Mouse (Mus musculus) neural tube, embryonic 14.5 days (tissue): ENCODE data around the gene Cpt1b. TPM values are rescaled to one million over a fixed set of nuclear protein-coding genes. Genes with fewer than 3 reads are reported as not detected.
A peak's percentile ranks its signal among the peaks of the same experiment; 100 is the strongest.

ENCODE experiments used
- ATAC-seq: fragments of 200-750 bp; cut with Nextera tagmentation; 2 replicates; pipeline ENCODE4 v1.8.0; 2017; ENCODE audit warnings: low read depth, mild to moderate bottlenecking, moderate TSS enrichment, moderate library complexity
- H3K27ac ChIP-seq: fragments of 300-500 bp; sonication (generic); 2 replicates; pipeline ENCODE4 v1.5.1; 2014; ENCODE audit warnings: low read depth, mild to moderate bottlenecking, control low read depth, low read length, moderate library complexity, mixed read lengths
- H3K27me3 ChIP-seq: fragments of 300-500 bp; sonication (generic); 2 replicates; pipeline ENCODE4 v1.6.1; 2014; ENCODE audit warnings: low read length; ENCODE audit not compliant: control insufficient read depth, insufficient read depth
- H3K36me3 ChIP-seq: fragments of 300-500 bp; sonication (generic); 2 replicates; pipeline ENCODE4 v1.6.1; 2014; ENCODE audit warnings: low read length, mixed read lengths; ENCODE audit not compliant: control insufficient read depth, insufficient read depth
- H3K4me1 ChIP-seq: fragments of 300-500 bp; sonication (generic); 2 replicates; pipeline ENCODE4 v1.6.1; 2014; ENCODE audit warnings: low read length; ENCODE audit not compliant: control insufficient read depth, insufficient read depth
- H3K4me2 ChIP-seq: fragments of 300-500 bp; sonication (generic); 2 replicates; pipeline ENCODE4 v1.6.1; 2014; ENCODE audit warnings: mild to moderate bottlenecking, low read depth, low read length, control low read depth
- H3K4me3 ChIP-seq: fragments of 300-500 bp; sonication (generic); 2 replicates; pipeline ENCODE4 v1.5.1; 2014; ENCODE audit warnings: low read depth, low read length, control low read depth, mixed read lengths
- H3K9ac ChIP-seq: fragments of 300-500 bp; sonication (generic); replicated peaks from 2 replicates; pipeline ENCODE4 v1.6.1; 2014; ENCODE audit warnings: low read depth, mild to moderate bottlenecking, control low read depth, low read length, mixed read lengths
- H3K9me3 ChIP-seq: fragments of 300-500 bp; sonication (generic); 2 replicates; pipeline ENCODE4 v1.6.1; 2016; ENCODE audit warnings: low read length; ENCODE audit not compliant: control insufficient read depth
- WGBS: fragments of 180-500 bp; shearing (Covaris S2); extraction: QIAGEN DNeasy Blood & Tissue Kit; methylation state at CpG from one replicate; pipeline ENCODE4 v1.1.7; 2014; 5-methylcytosine and 5-hydroxymethylcytosine counted together
- polyA plus RNA-seq: library from polyadenylated mRNA; unstranded; fragments of >200 nt; fragmentation: Nextera tagmentation; extraction: Ambion mirVana; gene quantifications from 2 replicates; pipeline ENCODE4 v1.2.1, GENCODE M21; 2014

Cpt1b gene
- polyA plus RNA-seq, result 1.2 and 1.4 TPM in 2 replicates

DNA sequence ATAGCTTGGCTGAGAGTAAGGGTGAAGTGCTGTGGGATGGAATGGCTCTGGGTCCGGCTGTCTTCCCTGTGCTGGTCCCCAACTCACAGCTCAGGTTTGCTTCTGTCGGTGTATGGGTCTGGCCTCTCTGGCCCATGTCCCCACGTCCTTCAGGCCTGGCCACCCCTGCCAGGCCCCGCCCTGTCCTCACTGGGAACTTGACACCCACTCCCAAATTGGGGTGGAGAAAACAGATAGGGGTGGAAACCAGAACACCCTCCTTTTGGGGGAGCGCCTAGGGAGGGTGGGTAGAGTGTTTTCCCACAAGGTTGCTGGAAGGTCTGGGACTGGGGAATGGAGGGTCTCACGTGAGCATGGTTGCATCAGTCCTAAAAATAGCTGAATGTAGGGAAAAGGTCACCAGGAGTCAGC is at the start of gene Cpt1b:
TSS of gene Cpt1b (minus strand) at position 153 of the 411 bp plus-strand sequence.
- no peak within 1 kb of the TSS for H3K4me3 ChIP-seq
- ATAC-seq, result no peak
- H3K4me2 ChIP-seq, result no peak within 1 kb of the TSS
- no peak within 1 kb of the TSS for H3K9ac ChIP-seq
- no peaks in the 10 kb centered on the region for H3K9me3 ChIP-seq
- no peaks in the 10 kb centered on the region for H3K27me3 ChIP-seq
- H3K36me3 ChIP-seq, result peaks cover 20% of the 10 kb centered on the region; the same call in 1 of the 2 replicates
- H3K4me1 ChIP-seq, result peaks cover 8% of the 10 kb centered on the region
- H3K27ac ChIP-seq, result no peak within 1 kb of the TSS
- 45% methylated on average over 6 of the region's 6 CpGs for whole genome bisulfite sequencing

DNA sequence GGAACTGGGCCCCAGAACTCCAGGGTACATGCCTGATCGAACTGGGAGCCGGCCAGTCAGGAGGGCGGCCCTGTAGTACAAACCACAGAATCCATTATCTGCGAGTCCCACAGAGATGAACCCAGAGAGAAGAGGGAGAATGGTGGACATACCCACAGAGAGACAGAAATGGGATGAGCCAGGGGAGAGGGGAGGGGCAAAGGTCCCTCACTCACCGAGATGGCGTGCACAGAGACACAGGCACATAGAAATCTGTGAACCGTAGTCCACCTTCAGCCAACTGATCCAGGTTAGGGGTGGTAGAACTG is 49.6 kb upstream of the Cpt1b start:
- no peaks in the 10 kb centered on the region for H3K36me3 ChIP-seq
- whole genome bisulfite sequencing, result 84% methylated on average over 7 of the region's 7 CpGs
- H3K4me2 ChIP-seq, result peak overlapping the region; percentile 95
- H3K9ac ChIP-seq, result peak overlapping the region; percentile 64
- peak overlapping the region; percentile 57 for H3K4me3 ChIP-seq
- H3K27me3 ChIP-seq, result no peaks in the 10 kb centered on the region
- no peak overlapping the region for H3K27ac ChIP-seq
- peaks cover 5% of the 10 kb centered on the region; the same call in 1 of the 2 replicates for H3K4me1 ChIP-seq
- ATAC-seq, result no peak
- no peaks in the 10 kb centered on the region for H3K9me3 ChIP-seq

DNA sequence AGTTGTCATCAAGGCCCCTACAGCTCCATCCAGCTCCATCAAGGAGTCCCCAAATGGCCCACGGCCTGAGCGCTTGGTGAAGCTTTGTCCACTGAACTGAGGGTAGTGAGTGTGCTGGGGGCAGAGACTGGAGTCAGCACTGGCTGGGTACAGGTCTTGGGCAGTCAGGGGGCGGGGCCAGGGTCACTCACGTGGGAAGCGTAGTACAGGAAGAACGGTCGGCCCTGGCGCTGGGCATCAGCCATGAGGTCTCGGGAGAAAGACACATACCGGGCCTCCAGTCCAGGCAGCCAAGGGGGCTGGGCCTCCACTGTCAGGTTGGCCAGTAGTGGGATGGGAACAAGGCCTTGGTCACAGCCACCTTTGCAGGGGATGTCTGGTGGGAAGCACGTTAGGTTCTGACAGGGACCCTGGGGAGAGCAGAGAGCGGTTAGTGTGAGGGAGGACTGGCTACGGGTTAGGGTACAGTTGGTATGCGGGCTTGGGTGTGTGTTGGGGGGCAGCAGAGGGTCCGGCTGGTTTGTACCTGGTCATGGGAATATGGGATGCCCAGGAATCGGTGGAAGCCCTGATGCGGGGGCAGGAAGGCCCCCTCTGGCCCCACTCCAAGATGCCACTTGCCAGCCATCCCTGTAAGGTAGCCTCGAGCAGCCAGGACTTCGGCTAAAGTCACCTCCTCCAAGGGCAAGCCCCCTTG is 49.1 kb upstream of the Cpt1b start:
- Histone ChIP-seq H3K27ac (no peak overlapping the region), H3K27me3 (no peaks in the 10 kb centered on the region), H3K4me3 (no peak overlapping the region), H3K9ac (no peak overlapping the region), H3K4me2 (peak overlapping the region; percentile 95; the same call in 1 of the 2 replicates), H3K9me3 (no peaks in the 10 kb centered on the region), H3K36me3 (no peaks in the 10 kb centered on the region), H3K4me1 (peaks cover 5% of the 10 kb centered on the region; the same call in 1 of the 2 replicates)
- ATAC-seq, result no peak
- 93% methylated on average over 19 of the region's 19 CpGs for WGBS

DNA sequence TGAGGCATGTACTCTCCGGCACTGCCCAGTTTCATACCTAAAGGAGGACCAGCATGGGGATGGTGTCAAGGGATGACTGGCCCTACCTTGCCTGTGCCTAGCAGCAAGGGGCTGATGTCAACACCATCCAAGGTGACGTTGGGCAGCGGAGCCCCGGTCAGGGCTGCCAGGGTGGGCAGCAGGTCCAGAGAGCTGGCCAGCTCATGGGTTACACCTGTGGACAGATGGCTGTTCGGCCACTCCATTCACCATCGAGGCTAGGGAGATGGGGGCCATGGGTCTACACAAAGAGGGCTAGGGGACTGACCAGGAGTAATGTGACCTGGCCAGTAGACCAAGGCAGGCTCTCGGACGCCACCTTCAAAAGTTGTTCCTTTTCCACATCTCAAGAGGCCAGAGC is 48.3 kb upstream of the Cpt1b start:
- H3K9ac ChIP-seq, result no peak overlapping the region
- WGBS, result 95% methylated on average over 8 of the region's 8 CpGs
- no peaks in the 10 kb centered on the region for H3K9me3 ChIP-seq
- H3K4me3 ChIP-seq, result no peak overlapping the region
- no peaks in the 10 kb centered on the region for H3K36me3 ChIP-seq
- H3K27ac ChIP-seq, result no peak overlapping the region
- H3K27me3 ChIP-seq, result no peaks in the 10 kb centered on the region
- ATAC-seq, result no peak
- H3K4me2 ChIP-seq, result no peak overlapping the region
- H3K4me1 ChIP-seq, result peaks cover 5% of the 10 kb centered on the region; the same call in 1 of the 2 replicates

DNA sequence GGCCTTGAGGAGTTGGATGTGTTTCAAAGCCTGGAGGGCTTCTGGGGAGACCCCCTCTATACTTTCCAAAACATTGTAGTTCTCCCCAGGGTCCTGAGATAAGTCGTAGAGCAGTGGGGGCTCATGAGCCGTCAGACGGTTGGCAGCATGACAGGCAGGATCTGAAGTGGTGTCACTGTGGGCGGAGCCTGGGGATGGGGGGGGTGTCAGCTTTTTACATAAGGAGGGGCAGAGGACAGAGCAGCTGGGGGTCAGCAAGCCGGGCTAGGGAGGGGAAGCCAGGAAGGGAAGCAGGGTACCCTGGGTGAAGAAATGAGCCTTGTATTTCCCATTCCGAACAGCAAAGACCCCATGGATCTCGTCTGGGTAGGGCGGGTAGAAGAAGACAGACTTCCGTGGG is 47.7 kb upstream of the Cpt1b start:
- H3K36me3 ChIP-seq, result no peaks in the 10 kb centered on the region
- H3K9ac ChIP-seq, result no peak overlapping the region
- H3K4me3 ChIP-seq, result no peak overlapping the region
- peaks cover 5% of the 10 kb centered on the region; the same call in 1 of the 2 replicates for H3K4me1 ChIP-seq
- ATAC-seq, result no peak
- WGBS, result 82% methylated on average over 9 of the region's 9 CpGs
- no peaks in the 10 kb centered on the region for H3K9me3 ChIP-seq
- H3K4me2 ChIP-seq, result no peak overlapping the region
- no peaks in the 10 kb centered on the region for H3K27me3 ChIP-seq
- H3K27ac ChIP-seq, result no peak overlapping the region

DNA sequence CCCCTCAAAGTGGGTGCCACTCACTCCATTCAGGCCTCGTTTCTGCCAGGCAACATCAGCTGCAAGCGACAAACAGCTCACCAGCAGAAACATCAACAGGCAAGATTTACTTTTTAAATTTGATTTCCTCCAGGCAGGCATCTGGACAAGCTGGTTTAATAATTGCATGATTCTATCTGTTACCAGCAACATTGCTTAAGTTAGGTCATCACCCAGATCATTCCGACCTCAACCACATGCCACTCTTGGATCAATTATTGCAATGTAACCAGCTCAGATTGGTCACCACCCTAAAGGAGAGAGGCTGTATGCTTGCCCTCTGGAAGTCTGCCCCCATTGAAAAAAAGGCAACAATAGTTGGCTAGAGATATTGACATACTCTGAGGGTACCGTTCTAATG is 45.8 kb upstream of the Cpt1b start:
- Histone ChIP-seq H3K27me3 (no peaks in the 10 kb centered on the region), H3K4me1 (peaks cover 5% of the 10 kb centered on the region; the same call in 1 of the 2 replicates), H3K27ac (no peak overlapping the region), H3K4me3 (no peak overlapping the region), H3K36me3 (no peaks in the 10 kb centered on the region), H3K4me2 (no peak overlapping the region), H3K9ac (no peak overlapping the region), H3K9me3 (no peaks in the 10 kb centered on the region)
- no peak for ATAC-seq
- 93% methylated on average over 4 of the region's 4 CpGs for WGBS

DNA sequence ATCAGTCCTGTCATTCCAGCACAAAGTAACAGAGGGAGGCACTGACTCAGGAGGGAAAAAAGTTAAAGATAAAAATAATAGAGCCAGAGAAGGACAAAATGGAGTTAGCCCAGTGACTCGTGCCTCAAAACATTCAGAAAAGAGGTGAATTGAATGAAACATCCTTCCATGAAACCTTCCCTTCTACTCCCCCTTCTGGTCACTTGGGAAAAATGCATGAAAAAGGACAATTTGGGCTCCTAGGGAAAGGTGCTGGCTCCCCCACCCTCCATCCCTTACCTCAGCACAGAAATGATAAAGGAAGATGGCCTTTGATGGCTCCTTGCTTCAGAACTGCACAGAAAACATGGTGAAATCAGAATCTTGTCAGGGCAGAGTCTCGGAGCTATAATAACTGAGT is 42.9 kb upstream of the Cpt1b start:
- ATAC-seq, result no peak
- no peaks in the 10 kb centered on the region for H3K4me1 ChIP-seq
- H3K27me3 ChIP-seq, result no peaks in the 10 kb centered on the region
- no peak overlapping the region for H3K27ac ChIP-seq
- no peak overlapping the region for H3K4me2 ChIP-seq
- H3K9me3 ChIP-seq, result no peaks in the 10 kb centered on the region
- H3K4me3 ChIP-seq, result no peak overlapping the region
- no peaks in the 10 kb centered on the region for H3K36me3 ChIP-seq
- H3K9ac ChIP-seq, result no peak overlapping the region
- WGBS, result 31% methylated on average over 2 of the region's 2 CpGs

DNA sequence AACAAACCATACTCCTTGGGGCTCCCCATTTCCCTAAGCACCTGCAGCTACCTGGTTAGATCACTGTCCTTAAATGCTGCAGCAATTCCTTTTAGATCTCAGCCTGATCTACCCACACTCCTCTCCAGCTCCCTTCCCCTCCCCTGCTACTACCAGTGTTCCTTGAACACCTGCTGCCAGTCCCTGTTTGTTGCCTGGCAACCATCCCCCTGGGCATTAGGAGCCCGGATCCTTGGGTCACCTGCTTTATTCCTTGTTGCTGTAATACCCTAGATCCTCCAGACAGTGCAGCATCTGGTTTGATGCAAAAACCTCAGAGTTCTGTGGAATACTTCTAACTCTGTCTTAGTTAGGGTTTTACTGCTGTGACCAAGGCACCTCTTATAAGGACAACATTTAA is 39.4 kb upstream of the Cpt1b start:
- no peak overlapping the region for H3K27ac ChIP-seq
- H3K4me1 ChIP-seq, result no peaks in the 10 kb centered on the region
- H3K4me3 ChIP-seq, result no peak overlapping the region
- H3K4me2 ChIP-seq, result no peak overlapping the region
- ATAC-seq, result peak; percentile 55; the same call in 1 of the 2 replicates
- no peaks in the 10 kb centered on the region for H3K27me3 ChIP-seq
- peaks cover 19% of the 10 kb centered on the region; the same call in 1 of the 2 replicates for H3K36me3 ChIP-seq
- H3K9ac ChIP-seq, result no peak overlapping the region
- H3K9me3 ChIP-seq, result no peaks in the 10 kb centered on the region
- 13% methylated on average over 1 of the region's 1 CpGs for WGBS

DNA sequence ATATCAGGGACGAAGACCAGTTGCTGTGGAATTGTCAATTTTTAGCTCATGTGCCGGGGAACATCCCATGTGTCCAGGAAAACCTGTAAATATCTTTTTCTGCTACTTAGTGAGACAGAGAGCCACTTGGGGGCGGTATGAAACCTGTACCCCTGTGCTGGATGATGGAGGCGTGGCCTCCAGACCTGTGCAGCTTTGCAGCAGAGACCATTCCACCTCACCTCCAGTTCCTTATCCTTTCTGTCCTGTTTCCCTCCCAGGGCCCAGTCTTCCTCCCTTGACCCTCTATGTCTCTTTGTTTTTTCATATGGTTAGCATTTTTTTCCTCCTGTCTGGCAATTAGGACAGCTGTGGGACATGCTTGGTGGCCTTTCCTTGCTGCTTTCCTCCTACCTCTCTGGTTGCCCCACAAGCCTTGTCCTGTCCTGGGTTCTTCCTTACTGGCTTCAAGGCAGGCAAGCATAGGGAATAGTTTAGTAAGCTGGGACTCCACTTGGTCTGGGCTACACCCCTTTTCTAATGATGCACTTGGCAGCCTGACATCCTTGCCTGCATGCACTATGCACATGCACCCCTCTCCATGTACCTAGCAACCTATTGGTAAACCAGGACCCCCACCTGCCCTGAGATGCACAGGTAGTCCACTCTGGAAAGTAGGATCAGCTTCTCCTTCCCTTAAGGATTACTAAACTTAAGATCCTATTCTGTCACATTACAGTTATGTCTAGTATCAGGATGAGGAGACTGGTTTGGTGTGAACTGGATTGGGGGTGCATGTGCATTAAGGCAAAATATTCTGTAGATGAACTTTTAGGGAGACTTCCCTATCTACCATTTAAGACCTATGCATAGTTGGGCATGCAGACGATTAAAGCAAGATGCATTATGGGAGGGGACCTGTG is 37.9 kb upstream of the Cpt1b start:
- Histone ChIP-seq H3K4me3 (no peak overlapping the region), H3K4me2 (no peak overlapping the region), H3K9me3 (no peaks in the 10 kb centered on the region), H3K4me1 (no peaks in the 10 kb centered on the region), H3K9ac (no peak overlapping the region), H3K36me3 (peaks cover 31% of the 10 kb centered on the region), H3K27ac (no peak overlapping the region), H3K27me3 (no peaks in the 10 kb centered on the region)
- WGBS, result 66% methylated on average over 5 of the region's 5 CpGs
- no peak for ATAC-seq
